Mouse (Mus musculus) naive thymus-derived CD4-positive, alpha-beta T cell, adult 2 months (primary cell): Measurements from ENCODE around the gene Drc7.

ENCODE experiments used
- DNase-seq: peaks from one replicate; pipeline ENCODE4 v3.0.0-alpha.2; 2011; ENCODE audit warnings: low read depth

The Drc7 gene

GRCm38 (mm10) chr8:95059812-95060533 lies 5.1 kb downstream of the Drc7 start:
- no peak for DNase-seq

- no peak for DNase-seq
These were observed 9.6 kb downstream of the Drc7 start for GRCm38 (mm10) chr8:95064531-95064930.

GRCm38 (mm10) chr8:95067582-95067981 lies 12.7 kb downstream of the Drc7 start:
- DNase-seq: peak; percentile 76

- no peak for DNase-seq
These were observed 20.6 kb downstream of the Drc7 start for GRCm38 (mm10) chr8:95075504-95075903.

- no peak for DNase-seq
These were observed 21.2 kb downstream of the Drc7 start for GRCm38 (mm10) chr8:95076151-95076550.

- DNase-seq: no peak
These were observed 23.2 kb downstream of the Drc7 start for GRCm38 (mm10) chr8:95078055-95078454.

- DNase-seq: peak; percentile 12
These were observed 24.4 kb downstream of the Drc7 start for GRCm38 (mm10) chr8:95079305-95079704.

GRCm38 (mm10) chr8:95080381-95081341 lies 25.8 kb downstream of the Drc7 start, which contains the start of gene Katnb1:
TSS of gene Katnb1 (plus strand) at chr8:95081186.
- DNase-seq: peak; percentile 100

GRCm38 (mm10) chr8:95081650-95082049 lies 26.7 kb downstream of the Drc7 start:
- no peak for DNase-seq

- DNase-seq: no peak
These were observed 29.4 kb downstream of the Drc7 start for GRCm38 (mm10) chr8:95084261-95084660.

- DNase-seq: no peak
These were observed 30.0 kb downstream of the Drc7 start for GRCm38 (mm10) chr8:95084744-95085431.

- no peak for DNase-seq
These were observed 30.7 kb downstream of the Drc7 start for GRCm38 (mm10) chr8:95085432-95086141.

- DNase-seq: no peak
These were observed 38.7 kb downstream of the Drc7 start for GRCm38 (mm10) chr8:95093574-95093973.

GRCm38 (mm10) chr8:95099009-95099408 lies 44.1 kb downstream of the Drc7 start:
- DNase-seq: peak; percentile 50

GRCm38 (mm10) chr8:95101972-95102371 lies 47.1 kb downstream of the Drc7 start:
- no peak for DNase-seq

- DNase-seq: no peak
These were observed 52.4 kb downstream of the Drc7 start for GRCm38 (mm10) chr8:95107306-95107705.

- no peak for DNase-seq
These were observed 57.7 kb downstream of the Drc7 start for GRCm38 (mm10) chr8:95112594-95112993.

- no peak for DNase-seq
These were observed 58.2 kb downstream of the Drc7 start for GRCm38 (mm10) chr8:95113108-95113507.

- DNase-seq: peak; percentile 20
These were observed 58.8 kb downstream of the Drc7 start for GRCm38 (mm10) chr8:95113750-95114149.

- DNase-seq: no peak
These were observed 68.6 kb downstream of the Drc7 start for GRCm38 (mm10) chr8:95123455-95123854.

- no peak for DNase-seq
These were observed 71.6 kb downstream of the Drc7 start for GRCm38 (mm10) chr8:95126497-95126896.

GRCm38 (mm10) chr8:95127658-95128057 lies 72.8 kb downstream of the Drc7 start:
- DNase-seq: no peak
